Mouse (Mus musculus) regulatory T cell (primary cell): ENCODE measurements around the gene Apba2.

Experiments used
- in situ Hi-C: fragments of 300-600 bp; cut with MboI, MseI; formaldehyde crosslinking; loops from one replicate; pipeline ENCODE4 v1.15.1; 2025; ENCODE audit warnings: high pct_unique_total_duplicates

Apba2 gene

DNA sequence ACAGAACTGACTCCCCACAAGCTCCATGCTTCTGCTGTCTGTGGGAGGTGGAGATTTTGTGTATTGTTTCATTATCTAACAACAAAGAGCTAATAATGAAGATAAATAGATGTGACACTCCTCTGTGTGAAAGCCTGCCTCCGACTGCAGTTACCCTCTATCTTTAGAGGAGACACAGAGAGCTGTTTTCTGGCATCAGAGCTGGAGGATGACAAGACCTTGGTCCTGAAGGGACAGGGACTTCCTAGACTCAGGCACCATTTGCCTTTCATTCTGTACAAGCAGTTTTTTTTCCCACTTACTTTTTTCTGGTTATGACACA, 20.9 kb downstream of the Apba2 start:
- in situ Hi-C loops = no loop called here

DNA sequence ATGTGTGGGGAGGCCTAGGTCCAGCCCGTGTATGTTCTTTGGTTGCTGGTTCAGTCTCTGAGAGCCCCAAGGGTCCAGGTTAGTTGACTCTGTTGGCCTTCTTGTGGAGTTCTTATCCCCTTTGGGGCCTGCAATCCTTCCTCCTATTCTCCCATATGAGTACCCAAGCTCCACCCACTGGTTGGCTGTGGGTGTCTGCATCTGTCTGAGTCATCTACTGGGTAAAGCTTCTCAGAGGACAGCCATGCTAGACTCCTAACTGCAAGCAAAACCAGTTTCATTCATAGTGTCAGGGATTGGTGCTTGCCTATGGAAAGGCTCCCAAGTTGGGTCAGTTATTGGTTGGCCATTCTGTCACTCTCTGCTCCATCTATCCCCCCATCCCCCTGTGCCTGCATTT, 29.8 kb downstream of the Apba2 start:
- in situ Hi-C loops = loop anchor here (10.0 kb wide), 1 partner anchor 76 kb away; no protein-coding TSS in a partner anchor

DNA sequence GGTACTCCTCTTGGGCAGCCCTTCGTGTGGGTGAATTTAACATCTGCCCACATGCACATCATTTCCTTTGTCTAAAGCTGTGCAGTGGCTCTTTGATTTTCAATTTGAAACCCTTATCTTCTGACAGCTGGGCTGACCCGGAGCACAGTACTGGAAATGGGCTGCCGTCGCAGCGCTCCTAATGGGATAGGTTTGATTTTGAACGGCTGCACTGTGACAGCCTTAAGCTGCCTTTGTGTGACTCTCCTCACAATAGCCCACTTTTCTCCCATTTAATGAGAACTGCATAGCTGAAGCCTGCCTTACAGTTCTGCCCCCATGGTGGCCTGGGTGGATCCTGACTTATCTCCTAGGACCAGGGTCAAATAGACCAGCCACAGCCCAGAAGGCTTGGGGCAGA, 31.9 kb downstream of the Apba2 start:
- in situ Hi-C loops = loop anchor here (10.0 kb wide), 1 partner anchor 79 kb away; no protein-coding TSS in a partner anchor

DNA sequence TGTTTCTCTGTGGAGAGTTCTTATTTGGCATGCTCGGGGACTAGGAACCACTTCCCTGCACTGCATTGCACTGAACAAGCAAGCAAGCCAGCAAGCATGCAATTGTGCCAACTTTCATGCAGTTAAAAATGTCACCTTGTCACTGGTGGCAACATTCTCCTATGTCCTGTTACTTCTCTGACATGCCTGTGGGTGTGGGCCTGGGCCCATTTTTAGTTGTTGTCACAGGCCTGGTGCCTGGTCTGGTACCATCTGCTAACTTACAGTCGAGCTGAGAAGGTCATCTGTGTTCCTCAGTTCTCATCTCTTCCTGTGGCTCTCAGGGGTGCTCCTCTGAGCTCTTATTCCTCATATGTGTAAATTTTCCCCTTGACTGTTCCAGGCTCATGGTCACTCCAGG, 33.8 kb downstream of the Apba2 start:
- in situ Hi-C loops = loop anchor here (10.0 kb wide), 1 partner anchor 80 kb away; no protein-coding TSS in a partner anchor

DNA sequence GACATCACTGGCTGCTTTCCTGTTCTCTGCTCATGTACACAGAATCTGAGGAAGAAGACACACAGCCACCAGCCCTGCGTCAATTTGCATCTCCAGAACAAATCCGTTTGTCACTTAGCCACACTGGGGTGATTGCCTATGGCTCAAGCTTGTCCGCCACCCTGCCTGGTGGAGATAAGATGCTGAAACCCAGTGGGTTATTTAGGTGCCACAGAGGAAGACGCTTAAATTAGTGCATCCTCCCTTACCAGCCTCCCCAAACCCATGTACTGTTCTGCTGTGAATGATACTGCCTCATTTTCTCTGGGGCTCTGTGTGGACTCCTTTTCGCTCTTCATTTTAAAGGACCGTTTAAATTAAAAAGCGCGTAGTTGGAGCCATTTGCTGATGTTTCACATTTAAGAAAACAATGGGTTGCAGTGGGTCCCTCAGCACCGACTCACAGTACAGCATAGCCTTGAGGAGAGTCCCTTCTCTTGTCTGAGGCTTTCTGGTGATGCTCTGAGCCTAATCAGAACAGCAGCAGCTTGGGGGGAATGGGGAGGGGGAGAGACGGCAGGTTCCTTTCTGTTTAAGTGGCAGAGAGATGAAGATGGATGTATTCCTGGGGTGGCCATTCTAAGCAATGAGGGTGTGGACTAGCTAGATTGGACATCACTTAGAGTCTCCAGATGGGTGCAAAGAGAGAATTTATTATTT, 38.1 kb downstream of the Apba2 start:
- in situ Hi-C loops = loop anchor here (10.0 kb wide), 2 partner anchors 85 to 565 kb away; no protein-coding TSS in a partner anchor

DNA sequence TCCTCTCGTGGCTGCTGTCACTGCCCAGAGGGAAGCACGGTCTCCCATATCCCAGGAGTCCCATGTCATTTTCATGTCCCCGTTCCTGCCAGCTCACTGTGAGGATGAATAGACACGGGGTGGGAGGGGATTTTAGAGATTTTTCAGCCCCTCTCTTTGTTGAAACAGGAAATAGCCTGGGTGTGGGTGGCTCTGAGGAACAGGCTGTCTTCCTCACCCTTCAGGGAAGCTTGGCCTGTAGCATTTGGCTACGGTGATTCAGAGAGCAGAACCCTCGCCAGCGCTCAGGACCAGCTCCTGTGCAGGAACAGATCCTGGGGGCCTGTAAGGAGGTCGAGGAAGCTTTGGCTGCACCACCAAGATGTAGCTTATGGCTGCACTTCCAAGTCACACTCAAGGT, 45.3 kb downstream of the Apba2 start:
- in situ Hi-C loops = loop anchor here (10.0 kb wide), 1 partner anchor 572 kb away; no protein-coding TSS in a partner anchor

DNA sequence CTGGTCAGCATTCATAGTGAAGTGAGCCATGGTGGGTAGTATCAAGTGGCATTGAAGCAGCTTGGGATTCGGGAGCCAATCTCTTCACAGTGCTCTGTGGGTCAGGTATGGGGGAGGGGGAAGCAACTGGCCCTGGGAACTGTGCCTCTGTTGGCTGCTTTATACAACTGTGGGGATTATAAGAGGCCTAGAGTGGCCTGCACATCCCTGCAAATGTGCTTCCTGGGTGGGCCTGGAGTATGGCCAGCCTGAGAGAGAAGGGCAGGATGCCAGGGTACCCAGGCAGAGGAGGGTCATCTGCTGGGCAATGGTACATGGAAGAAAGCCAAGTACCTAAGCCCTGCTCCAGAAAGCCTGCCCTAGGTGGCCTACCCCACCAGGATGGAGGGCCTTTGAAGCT, 49.4 kb downstream of the Apba2 start:
- in situ Hi-C loops = no loop called here

DNA sequence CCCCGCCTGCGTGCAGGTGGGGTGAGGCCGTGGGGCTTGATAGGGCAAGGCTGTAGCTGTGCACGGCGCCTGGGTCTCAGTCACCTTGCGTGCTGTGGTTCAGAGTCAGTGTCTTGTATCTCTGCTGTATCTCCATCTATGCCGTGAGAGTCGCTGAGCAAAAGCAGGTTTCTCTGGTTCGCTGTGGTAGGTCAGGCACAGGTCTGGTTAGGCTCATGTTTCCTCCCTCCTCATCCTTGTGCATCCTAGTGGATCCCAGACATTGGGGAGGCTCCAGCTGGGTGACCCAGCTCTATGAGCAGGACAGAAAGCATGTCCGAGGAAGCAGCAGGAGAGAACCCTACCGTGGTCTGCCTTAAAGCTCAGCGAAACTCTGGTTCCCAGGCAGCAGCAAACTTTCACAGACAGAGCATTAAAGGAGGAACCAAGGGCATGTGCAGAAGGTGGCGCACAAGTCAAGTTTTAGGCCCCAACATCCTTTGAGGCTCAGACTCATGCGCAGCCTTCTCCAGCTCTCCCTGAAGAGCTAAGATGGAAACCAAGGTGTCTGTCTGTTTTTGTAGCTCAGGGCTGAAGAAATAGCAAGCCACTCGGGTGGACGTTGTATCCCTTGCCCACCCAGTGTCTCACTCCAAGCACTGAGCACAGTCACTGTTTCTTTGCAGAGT, 51.2 kb downstream of the Apba2 start:
- in situ Hi-C loops = no loop called here

DNA sequence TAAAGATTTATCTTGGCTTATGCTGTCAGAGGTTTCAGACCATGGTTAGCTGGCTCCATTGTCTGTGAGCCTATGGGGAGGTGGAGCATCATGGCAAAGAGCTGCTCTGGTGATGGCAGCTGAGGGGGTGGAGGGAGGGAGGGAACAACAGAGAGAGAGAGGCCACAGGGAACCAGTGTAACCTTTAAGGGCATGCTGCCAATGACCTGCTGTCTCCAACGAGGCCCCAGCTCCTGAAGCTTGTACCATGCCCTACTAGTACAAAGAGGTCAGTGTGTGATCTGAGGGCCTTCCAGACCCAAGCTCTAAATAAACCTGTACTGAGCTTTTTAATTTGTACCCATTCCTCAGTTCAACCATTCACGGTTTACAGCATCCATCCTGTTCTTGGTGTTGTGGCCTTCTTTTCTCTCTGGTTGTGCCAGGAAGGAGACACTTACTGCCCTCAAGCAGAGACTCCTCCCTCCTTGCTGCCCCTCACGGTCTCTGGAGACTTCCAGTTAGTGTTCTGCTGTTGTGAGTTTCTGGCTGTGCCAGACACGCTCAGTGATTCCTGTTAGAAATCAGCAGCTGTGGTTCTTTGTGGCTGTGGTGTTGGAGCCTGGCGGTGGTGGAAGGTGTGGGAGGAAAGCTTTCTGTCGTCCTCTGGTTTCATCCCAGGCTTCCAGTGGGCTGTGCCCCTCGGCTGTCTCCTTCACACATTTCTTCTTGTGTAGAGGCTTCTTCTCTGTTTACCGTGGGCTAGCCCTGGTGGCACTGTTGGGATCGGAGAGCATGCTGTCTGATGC, 60.4 kb downstream of the Apba2 start:
- in situ Hi-C loops = no loop called here

DNA sequence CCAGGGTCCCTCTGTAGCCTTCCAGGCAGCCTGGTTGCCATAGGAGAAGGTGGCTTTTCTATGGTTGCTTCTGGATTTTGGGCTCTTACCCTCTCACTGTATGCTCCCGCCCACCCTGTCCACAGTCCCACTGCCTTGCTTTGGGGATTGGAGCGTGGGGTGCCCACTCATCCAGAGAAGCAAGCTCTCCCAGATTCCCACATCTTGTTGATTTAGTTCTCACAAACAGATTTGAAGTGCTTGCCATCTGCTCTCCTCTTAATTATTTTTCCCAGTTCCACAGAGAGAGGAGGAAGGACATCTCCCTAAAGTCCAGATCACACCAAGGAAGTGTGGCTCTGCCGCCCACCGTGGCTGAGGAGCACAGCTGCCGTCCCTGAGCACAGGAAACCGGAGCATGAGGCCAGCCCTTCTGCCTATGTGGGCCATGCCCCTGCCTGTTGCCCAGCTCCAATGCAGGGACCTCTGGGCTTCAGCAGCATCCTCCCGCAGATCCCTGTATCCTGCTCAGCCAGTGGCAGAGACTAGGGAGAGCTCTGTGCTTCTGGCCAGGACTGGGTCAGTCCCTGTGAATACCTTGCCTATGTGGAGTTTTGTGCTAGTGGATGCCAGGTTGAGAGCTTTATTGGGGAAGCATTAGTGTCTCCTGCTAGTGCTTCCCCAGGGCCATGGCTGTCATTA, 63.5 kb downstream of the Apba2 start:
- in situ Hi-C loops = no loop called here

DNA sequence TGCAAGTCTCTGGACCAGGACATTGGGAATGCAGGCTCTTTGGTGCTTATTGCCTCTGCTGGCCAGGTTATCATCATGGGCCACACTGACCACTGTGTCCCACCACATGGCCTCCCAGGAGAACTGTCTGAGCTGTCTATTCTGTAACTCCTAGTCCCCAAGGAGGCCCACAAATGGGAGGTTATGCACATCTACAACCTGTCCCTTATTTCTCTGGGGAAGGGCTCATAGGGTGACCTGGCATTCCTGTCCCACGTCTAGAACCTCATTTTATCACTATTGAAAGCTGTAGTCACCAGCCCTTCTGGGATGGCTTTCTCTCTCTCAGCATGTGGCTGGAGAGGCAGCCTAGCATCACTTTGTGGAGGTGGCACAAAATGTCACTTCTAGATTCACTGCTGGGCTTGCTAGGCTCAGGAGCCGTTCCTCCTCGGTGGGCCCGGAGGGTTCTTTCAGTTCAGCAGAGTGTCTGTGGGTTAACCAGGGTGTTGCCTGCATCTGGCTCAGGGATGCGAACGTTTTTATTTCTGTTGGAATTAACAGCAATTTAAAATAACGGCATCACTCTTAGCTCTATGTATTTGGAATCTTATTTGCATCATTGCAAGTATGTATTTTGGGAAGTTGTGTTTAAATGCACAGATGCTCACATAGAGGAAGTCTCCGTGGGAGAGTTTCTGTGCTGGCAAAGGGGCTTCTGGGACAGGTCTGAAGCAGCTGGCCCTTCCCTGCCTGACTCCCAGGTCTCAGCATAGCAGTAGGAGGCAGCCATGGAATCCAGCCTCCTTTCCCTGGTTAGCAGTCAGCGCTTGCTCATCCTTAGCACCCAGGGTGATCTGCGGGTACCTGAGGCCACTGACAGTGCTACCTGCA, 65.1 kb downstream of the Apba2 start:
- in situ Hi-C loops = no loop called here

DNA sequence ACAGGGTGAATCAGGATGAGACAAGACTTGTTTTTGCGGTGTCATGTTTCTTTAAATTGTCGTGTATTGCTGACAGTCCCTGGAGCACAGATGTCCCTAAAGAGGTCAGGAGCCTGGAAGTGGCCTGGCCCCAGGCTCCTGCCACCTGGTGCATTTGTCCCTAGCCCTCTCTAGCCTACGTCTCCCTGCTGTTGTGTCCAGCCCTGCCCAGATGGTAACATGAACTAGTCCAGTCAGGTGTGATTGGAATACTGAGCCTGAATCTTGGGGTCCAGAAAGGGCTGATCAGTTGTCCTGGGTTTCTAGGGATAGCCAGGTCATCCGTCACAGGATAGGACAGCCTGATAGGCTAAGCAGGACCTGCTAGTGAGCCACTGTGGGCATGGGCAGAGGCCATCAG, 67.2 kb downstream of the Apba2 start:
- in situ Hi-C loops = no loop called here

DNA sequence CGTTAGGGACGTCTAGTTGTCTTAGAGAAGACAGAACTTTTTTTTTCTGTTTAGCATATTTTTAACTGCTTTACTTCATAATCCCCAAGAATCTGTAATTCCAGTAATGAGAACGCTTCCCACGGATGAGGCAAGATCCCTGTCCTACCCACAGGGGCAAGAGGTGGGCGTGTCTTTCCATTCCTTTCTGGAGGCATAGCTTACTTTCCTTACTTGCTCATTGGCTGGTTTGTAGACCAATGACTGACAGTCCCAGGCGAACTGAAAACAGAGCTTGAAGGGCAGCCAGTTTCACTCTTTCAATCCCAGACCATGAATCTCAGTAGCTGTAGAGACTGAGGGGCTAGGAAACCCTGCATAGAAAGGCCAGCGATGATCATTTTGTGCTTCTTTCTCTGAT, 68.2 kb downstream of the Apba2 start:
- in situ Hi-C loops = no loop called here

DNA sequence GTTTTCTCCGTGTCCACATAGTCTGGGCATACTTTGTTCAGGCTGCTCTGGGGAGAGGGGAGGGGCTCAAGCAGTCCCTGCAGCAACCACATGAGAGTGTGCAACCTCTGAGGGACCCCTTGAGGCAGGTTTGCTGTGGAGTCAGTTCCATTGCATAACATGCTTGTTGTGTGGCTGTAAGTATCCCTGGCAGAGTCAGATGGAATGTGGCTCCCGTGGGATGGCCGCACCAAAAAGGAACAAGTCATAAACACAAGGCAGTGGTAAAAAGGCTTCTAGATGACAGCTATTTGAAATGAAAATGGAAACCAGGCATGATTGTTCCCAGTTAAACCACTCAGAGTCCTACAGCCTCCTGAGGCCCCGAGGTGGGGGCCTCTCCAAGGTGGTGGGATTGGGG, 69.4 kb downstream of the Apba2 start:
- in situ Hi-C loops = no loop called here

DNA sequence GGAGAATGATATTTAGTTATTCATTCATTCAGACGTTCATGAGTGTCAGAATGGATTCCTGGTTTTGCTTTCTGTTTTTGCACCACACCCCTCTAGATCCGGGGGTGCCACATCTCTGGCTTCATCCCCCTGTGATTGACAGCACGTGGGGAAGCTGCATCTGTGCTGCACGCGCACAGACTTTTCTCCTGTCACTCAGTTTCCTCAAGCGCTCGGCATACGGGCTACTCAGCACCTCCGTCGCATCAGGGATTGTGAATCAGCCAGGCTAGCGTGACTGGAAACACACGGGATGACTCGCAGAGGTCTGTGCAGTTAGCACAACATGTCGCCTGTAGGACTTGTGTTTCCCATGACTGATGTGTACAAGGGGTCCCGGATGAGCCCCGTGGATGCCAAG, 72.6 kb downstream of the Apba2 start:
- in situ Hi-C loops = no loop called here

DNA sequence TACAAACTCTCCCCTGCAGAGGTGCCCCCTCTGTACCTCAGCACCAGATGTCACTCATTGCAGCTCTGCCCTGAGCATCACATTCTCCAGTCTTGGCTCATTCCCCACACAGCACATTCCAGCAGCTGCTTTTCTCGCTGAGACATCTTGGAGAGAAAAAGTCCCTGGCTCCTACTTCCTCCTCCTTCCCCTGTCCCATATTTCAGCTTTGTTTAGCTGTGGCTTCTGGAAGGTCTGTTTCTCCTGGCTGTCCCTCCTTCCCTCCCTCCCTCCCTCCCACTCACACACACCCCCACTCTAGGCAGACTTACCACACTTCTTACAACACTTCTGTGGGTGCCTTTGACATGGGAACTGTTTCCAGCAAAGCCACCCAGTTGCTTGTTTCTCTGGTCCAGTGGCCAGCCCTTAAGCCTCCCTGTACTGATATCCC, 75.0 kb downstream of the Apba2 start:
- in situ Hi-C loops = no loop called here

DNA sequence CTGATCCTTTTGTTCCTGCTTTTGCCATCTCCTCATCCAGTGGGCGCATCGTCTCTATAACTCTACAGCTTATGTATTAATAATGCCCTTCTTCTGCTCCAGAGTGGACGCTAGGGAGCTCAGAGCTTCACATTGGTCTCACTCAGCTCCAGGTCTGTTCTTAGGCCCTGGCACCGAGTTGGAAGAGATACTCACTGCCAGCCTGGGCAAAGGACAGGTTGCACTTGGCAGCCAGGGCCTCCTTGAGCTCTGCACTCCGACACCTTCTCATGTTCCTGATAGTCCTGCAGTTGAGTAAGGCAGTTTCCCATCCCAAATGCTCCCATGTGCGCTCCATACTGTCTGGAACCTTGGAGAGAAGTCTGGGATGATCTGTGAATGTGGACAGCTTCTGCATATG, 76.7 kb downstream of the Apba2 start:
- in situ Hi-C loops = no loop called here

DNA sequence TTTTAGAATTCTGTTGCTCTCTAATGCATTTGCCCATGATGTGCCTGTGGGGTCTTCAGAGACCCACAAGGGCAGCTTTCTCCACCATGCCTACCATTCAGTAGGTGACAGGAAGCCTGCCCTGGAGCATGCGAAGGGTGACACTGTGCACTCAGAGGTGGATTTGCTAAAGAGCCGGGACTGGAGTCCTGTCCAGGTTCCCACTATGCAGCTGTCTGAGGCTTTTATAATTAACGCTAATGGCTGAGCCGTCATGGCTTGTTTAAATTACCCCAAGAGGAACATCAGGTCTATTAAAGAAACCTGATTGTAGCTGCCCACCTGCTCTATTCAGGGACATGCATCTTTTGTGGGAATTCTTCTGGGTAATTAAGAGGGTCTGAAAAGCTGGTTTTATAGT, 78.4 kb downstream of the Apba2 start:
- in situ Hi-C loops = no loop called here

DNA sequence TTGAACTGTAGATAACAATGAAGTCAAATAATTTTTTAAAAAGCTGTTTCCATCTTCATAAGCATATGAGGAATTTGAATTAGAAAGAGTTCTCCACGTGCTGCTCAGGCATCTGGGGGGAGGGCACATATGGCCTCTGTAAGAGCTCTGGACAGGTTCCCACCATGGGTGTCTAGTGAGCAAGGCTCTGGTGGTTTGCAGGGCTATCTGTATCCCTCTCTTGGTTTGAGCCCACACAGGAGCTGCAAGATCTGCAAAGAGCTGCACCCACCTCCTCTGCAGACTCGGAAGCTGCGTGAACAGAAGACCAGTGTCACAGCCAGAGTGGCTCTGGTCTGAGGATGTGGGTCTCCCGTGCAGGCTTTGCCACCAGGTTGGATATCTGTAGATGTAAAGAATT, 78.8 kb downstream of the Apba2 start:
- in situ Hi-C loops = no loop called here

DNA sequence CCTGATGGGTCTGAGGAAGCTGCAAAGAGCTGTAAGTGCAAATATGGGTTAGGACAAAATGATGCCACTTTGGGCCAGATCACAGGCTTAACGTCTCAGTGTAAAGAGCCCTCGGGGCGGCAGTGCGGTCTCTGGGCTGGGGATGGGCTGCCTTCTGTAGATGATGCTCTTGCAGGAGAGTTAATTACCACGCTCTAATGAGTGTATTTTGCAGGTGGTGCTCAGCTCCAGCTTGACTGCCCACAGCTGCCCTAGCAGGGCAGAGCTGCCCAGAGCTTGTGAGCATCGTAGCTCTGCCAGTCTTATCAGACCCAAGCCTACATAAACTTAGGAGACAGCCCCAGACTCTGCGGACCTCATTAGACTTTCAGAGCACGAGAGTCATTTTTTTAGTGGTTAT, 80.9 kb downstream of the Apba2 start:
- in situ Hi-C loops = no loop called here

DNA sequence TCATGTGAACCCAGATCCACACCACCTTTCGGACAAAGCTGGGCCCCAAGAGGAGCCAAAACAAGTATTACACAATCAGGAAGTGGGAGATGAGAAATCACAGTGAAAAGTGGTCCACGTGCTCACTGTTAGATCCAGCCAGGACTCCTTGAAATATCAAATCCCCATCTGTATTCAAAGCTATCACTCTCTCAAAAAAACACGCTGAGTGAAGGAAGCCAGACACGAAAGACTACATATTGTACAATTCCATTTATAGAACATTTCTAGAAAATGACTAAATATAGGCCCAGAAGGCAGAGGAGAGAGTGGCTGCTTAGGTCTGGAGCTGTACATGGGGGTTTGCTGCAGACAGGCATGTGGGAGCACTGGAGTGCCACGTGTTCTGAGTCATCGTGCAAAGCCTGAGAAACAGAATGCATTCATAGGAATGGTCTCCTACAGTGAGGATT, 82.2 kb downstream of the Apba2 start:
- in situ Hi-C loops = no loop called here
